Mouse (Mus musculus) forebrain, postnatal 0 days (tissue): ENCODE results near the gene Fut7. TPM values are rescaled to one million over a fixed set of nuclear protein-coding genes. Genes with fewer than 3 reads are reported as not detected.
A peak's percentile ranks its signal among the peaks of the same experiment; 100 is the strongest.
"Not testable (repeated sequence)": the region's sequence is repeated elsewhere in the genome, so short reads cannot be mapped to it uniquely, and the experiment has no call there.

Experiments used
- ATAC-seq: fragments of 200-750 bp; cut with Nextera tagmentation; 2 replicates; pipeline ENCODE4 v1.8.0; 2017; ENCODE audit warnings: mild to moderate bottlenecking, moderate library complexity
- DNase-seq: peaks from one replicate; pipeline ENCODE4 v3.0.0-alpha.2; 2015
- H3K27ac ChIP-seq: fragments of 300-500 bp; sonication (generic); 2 replicates; pipeline ENCODE4 v1.5.1; 2014; ENCODE audit warnings: low read depth, mild to moderate bottlenecking, antibody characterized with exemption, low read length, moderate library complexity, mixed read lengths
- H3K27me3 ChIP-seq: fragments of 300-500 bp; sonication (generic); 2 replicates; pipeline ENCODE4 v1.6.1; 2014; ENCODE audit warnings: mild to moderate bottlenecking, low read length, mixed read lengths; ENCODE audit not compliant: insufficient read depth
- H3K36me3 ChIP-seq: fragments of 300-500 bp; sonication (generic); 2 replicates; pipeline ENCODE4 v1.6.1; 2014; ENCODE audit warnings: mild to moderate bottlenecking, moderate library complexity; ENCODE audit not compliant: insufficient read depth
- H3K4me1 ChIP-seq: fragments of 300-500 bp; sonication (generic); 2 replicates; pipeline ENCODE4 v1.6.1; 2014; ENCODE audit warnings: antibody characterized with exemption; ENCODE audit not compliant: insufficient read depth
- H3K4me2 ChIP-seq: fragments of 300-500 bp; sonication (generic); 2 replicates; pipeline ENCODE4 v1.6.1; 2014; ENCODE audit warnings: low read depth, mild to moderate bottlenecking, moderate library complexity
- H3K4me3 ChIP-seq: fragments of 300-500 bp; sonication (generic); 2 replicates; pipeline ENCODE4 v1.5.1; 2014; ENCODE audit warnings: low read depth, low read length, mixed read lengths
- H3K9ac ChIP-seq: fragments of 300-500 bp; sonication (generic); 2 replicates; pipeline ENCODE4 v1.6.1; 2014; ENCODE audit warnings: mild to moderate bottlenecking
- H3K9me3 ChIP-seq: fragments of 300-500 bp; sonication (generic); 2 replicates; pipeline ENCODE4 v1.6.1; 2016; ENCODE audit warnings: low read length
- CTCF ChIP-seq: sonication (generic); IDR thresholded peaks from 2 replicates; pipeline ENCODE4 v1.5.1; 2016; ENCODE audit warnings: antibody characterized with exemption, control low read depth, low read depth
- WGBS: fragments of 180-500 bp; shearing (Covaris S2); extraction: QIAGEN DNeasy Blood & Tissue Kit; methylation state at CpG from one replicate; pipeline ENCODE4 v1.1.7; 2014; 5-methylcytosine and 5-hydroxymethylcytosine counted together
- polyA plus RNA-seq: library from polyadenylated mRNA; unstranded; fragments of >200 nt; fragmentation: Nextera tagmentation; extraction: Ambion mirVana; gene quantifications from 2 replicates; pipeline ENCODE4 v1.2.1, GENCODE M21; 2015
- total RNA-seq: library from RNA; depleted of rRNA; stranded (reverse); fragments of >200 nt; gene quantifications from 2 replicates; pipeline ENCODE4 v1.2.3, GENCODE M21; 2014

The Fut7 gene
- total and polyA plus RNA-seq, 2 experiments from 2014 or later: 0.17 to 1.3 TPM

DNA sequence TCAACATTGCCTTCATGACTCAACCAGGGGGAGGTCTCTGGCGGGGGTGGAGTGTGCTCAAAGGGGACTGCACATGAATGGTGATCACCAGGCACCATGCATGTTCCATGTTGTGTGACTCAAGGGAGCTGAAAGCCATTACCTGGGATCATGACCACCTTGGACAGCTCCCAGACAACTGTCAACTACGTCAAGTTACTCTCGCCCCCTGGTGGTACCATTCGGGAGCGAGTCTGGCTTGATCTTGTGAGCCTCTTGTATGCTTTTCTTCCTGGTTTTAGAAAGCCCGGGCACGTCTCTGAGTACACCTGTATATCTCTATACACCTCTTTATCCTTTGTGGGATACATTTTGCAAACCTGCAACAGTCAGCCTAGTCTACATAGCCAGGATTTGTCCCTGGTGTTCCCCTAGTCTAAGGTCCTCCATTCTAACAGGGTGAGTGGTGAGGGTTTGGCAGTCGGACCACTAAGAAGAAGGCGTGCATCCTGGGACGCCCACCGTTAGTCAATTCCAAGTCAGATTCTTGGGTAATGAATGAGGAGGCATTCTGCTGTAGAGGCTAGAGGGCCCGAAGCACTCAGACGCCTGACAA, 20.6 kb upstream of the Fut7 start:
- no peaks in the 10 kb centered on the region for H3K9me3 ChIP-seq
- peak; percentile 44 for ATAC-seq
- H3K9ac ChIP-seq: peak overlapping the region; percentile 100
- TF ChIP-seq CTCF: peak; percentile 86
- H3K27ac ChIP-seq: peak overlapping the region; percentile 97
- H3K27me3 ChIP-seq: no peaks in the 10 kb centered on the region
- 1% methylated on average over 13 of the region's 13 CpGs for WGBS
- peaks cover 12% of the 10 kb centered on the region; the same call in 1 of the 2 replicates for H3K4me1 ChIP-seq
- H3K36me3 ChIP-seq: peaks cover 5% of the 10 kb centered on the region; the same call in 1 of the 2 replicates
- peak overlapping the region; percentile 66 for H3K4me2 ChIP-seq
- peak overlapping the region; percentile 97 for H3K4me3 ChIP-seq
- DNase-seq: peak; percentile 92

DNA sequence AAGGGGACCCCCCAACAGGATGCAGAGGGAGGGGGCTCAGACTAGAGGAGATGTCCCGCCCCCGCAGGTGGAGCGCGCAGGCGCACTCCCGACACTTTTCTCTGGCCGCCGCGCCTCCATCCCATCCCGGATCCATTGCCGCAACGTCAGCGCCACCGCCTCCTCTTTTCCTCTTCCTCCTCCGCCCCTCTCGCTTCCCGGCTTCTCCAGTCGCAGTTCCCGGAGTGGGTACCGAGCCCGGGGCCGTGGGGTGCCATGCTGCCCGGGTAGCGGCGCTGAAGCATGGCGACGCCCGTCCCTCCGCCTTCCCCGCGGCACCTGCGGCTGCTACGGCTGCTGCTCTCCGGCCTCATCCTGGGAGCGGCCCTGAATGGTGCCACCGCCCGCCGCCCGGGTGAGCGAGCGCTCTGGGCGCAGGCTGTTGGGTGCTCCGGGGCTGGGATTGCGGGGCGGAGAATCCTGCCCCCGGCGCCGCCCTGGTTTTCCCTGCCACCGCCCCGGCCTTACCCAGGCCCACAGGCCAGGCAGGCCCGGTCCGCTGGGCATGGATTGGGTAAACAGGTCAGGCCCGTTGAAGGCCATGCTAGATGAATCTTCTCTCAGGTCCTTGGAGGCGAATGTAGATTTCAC, 20.0 kb upstream of the Fut7 start:
- H3K9ac ChIP-seq: peak overlapping the region; percentile 100
- peak overlapping the region; percentile 97 for H3K4me3 ChIP-seq
- ATAC-seq: peak; percentile 89
- no peak for TF ChIP-seq CTCF
- DNase-seq: peak; percentile 94
- peak overlapping the region; percentile 66 for H3K4me2 ChIP-seq
- H3K4me1 ChIP-seq: peaks cover 12% of the 10 kb centered on the region; the same call in 1 of the 2 replicates
- peak overlapping the region; percentile 97 for H3K27ac ChIP-seq
- no peaks in the 10 kb centered on the region for H3K9me3 ChIP-seq
- no peaks in the 10 kb centered on the region for H3K27me3 ChIP-seq
- peaks cover 11% of the 10 kb centered on the region for H3K36me3 ChIP-seq
- 4% methylated on average over 53 of the region's 54 CpGs for WGBS

- Histone ChIP-seq H3K27ac (peak overlapping the region; percentile 97), H3K4me1 (peaks cover 12% of the 10 kb centered on the region; the same call in 1 of the 2 replicates), H3K27me3 (no peaks in the 10 kb centered on the region), H3K9me3 (no peaks in the 10 kb centered on the region), H3K4me2 (peak overlapping the region; percentile 66), H3K4me3 (peak overlapping the region; percentile 97), H3K9ac (peak overlapping the region; percentile 100), H3K36me3 (peaks cover 19% of the 10 kb centered on the region)
- DNase-seq (no peak), ATAC-seq (no peak)
- WGBS: 66% methylated on average over 4 of the region's 4 CpGs
- TF ChIP-seq CTCF: no peak
Measured at GRCm38 (mm10) chr2:25403994-25404393, 19.1 kb upstream of the Fut7 start.

DNA sequence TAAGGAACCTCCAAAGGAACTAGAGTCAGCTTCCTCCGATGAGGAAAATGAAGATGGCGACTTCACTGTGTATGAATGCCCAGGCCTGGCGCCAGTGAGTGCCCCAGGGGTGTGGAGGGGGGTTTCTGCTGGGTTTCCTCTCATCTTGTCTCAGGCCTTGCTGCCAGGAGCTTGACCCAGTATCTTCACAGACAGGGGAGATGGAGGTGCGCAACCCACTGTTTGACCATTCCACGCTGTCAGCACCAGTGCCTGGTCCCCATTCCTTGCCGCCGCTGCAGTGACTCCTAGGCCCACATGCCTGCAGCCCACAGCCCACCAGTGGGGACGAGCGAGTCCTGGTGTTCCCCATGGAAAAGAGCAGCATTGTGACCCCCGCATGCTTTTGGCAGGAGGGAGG, 14.2 kb upstream of the Fut7 start:
- DNase-seq: no peak
- H3K36me3 ChIP-seq: peaks cover 43% of the 10 kb centered on the region
- 93% methylated on average over 10 of the region's 10 CpGs for WGBS
- no peak for ATAC-seq
- no peaks in the 10 kb centered on the region for H3K9me3 ChIP-seq
- no peak overlapping the region for H3K4me2 ChIP-seq
- H3K27ac ChIP-seq: no peak overlapping the region
- H3K4me3 ChIP-seq: no peak overlapping the region
- no peak overlapping the region for H3K9ac ChIP-seq
- TF ChIP-seq CTCF: no peak
- H3K4me1 ChIP-seq: peaks cover 7% of the 10 kb centered on the region; the same call in 1 of the 2 replicates
- H3K27me3 ChIP-seq: no peaks in the 10 kb centered on the region

DNA sequence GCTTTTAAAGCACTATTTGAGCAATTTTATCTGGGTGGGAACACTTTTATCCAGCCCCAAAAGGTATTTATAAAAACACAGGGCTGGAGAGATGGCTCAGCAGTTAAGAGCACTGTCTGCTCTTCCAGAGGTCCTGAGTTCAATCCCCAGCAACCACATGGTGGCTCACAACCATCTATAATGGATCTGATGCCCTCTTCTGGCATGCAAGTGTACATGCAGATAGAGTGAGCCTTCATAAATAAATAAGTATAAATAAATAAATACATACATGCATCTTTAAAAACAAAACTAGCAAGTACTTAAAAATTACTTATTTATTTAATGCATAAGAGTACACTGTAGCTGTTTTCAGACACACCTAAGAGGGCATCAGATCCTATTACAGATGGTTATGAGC, 9.6 kb upstream of the Fut7 start:
- not testable (repeated sequence) for DNase-seq, H3K4me2 ChIP-seq, H3K27ac ChIP-seq, ATAC-seq, H3K9ac ChIP-seq, H3K27me3 ChIP-seq, H3K4me1 ChIP-seq, H3K9me3 ChIP-seq, H3K4me3 ChIP-seq
- TF ChIP-seq CTCF: peak; percentile 45
- peaks cover 29% of the 10 kb centered on the region for H3K36me3 ChIP-seq

GRCm38 (mm10) chr2:25417426-25417825, 5.6 kb upstream of the Fut7 start:
- Histone ChIP-seq H3K36me3 (no peaks in the 10 kb centered on the region), H3K27ac (no peak overlapping the region), H3K9ac (no peak overlapping the region), H3K4me2 (no peak overlapping the region), H3K4me3 (no peak overlapping the region), H3K4me1 (no peaks in the 10 kb centered on the region), H3K9me3 (no peaks in the 10 kb centered on the region), H3K27me3 (no peaks in the 10 kb centered on the region)
- 14% methylated on average over 3 of the region's 3 CpGs for WGBS
- no peak for TF ChIP-seq CTCF
- no peak for ATAC-seq
- DNase-seq: no peak

GRCm38 (mm10) chr2:25421896-25422295, 1.2 kb upstream of the Fut7 start:
- no peaks in the 10 kb centered on the region for H3K4me1 ChIP-seq
- peak; percentile 80 for TF ChIP-seq CTCF
- no peaks in the 10 kb centered on the region for H3K36me3 ChIP-seq
- H3K27ac ChIP-seq: no peak overlapping the region
- no peak overlapping the region for H3K4me3 ChIP-seq
- no peak overlapping the region for H3K9ac ChIP-seq
- H3K4me2 ChIP-seq: no peak overlapping the region
- ATAC-seq: peak; percentile 71
- 23% methylated on average over 3 of the region's 3 CpGs for WGBS
- DNase-seq: peak; percentile 75
- no peaks in the 10 kb centered on the region; the same call in 1 of the 2 replicates for H3K27me3 ChIP-seq
- H3K9me3 ChIP-seq: no peaks in the 10 kb centered on the region
